Mouse (Mus musculus) MEL (cell line): ENCODE measurements around the gene Lrfn4. TPM values are rescaled to one million over a fixed set of nuclear protein-coding genes. Genes with fewer than 3 reads are reported as not detected.

Source experiments
- DNase-seq: peaks from one replicate; pipeline ENCODE4 v3.0.0; 2011; ENCODE audit warnings: low read depth, low spot score
- H3K27ac ChIP-seq: 2 replicates; pipeline ENCODE4 v1.5.1; 2012; ENCODE audit warnings: low read depth, mild to moderate bottlenecking, control low read depth, low read length, moderate library complexity; ENCODE audit not compliant: control insufficient read depth
- H3K27me3 ChIP-seq, 2 experiments: fragments of 150-350 bp in 1 of 2; sonication (generic) in 1 of 2; 2 replicates each; pipeline ENCODE4 v1.6.1; 2012; ENCODE audit warnings: low read length in 2 of 2, mild to moderate bottlenecking in 2 of 2, improper control_type of control experiment in 1 of 2, moderate library complexity in 1 of 2; ENCODE audit not compliant: insufficient read depth in 2 of 2, control insufficient read depth in 1 of 2
- H3K36me3 ChIP-seq, 2 experiments: 2 replicates each; pipeline ENCODE4 v1.6.1; 2012 to 2014; ENCODE audit warnings: low read length in 2 of 2, improper control_type of control experiment in 1 of 2, inconsistent platforms in 1 of 2, mild to moderate bottlenecking in 1 of 2; ENCODE audit not compliant: insufficient read depth in 2 of 2, control insufficient read depth in 1 of 2
- H3K4me1 ChIP-seq, 2 experiments: fragments of 150-350 bp in 1 of 2; sonication (generic) in 1 of 2; 2 replicates each; pipeline ENCODE4 v1.6.1; 2012; ENCODE audit warnings: low read length in 2 of 2, improper control_type of control experiment in 1 of 2, mild to moderate bottlenecking in 1 of 2; ENCODE audit not compliant: insufficient read depth in 2 of 2, control insufficient read depth in 1 of 2
- H3K4me3 ChIP-seq, 2 experiments: fragments of 150-350 bp in 1 of 2; sonication (generic) in 1 of 2; 2 replicates each; pipeline ENCODE4 v1.5.1; 2012; ENCODE audit warnings: low read depth in 2 of 2, low read length in 2 of 2, mild to moderate bottlenecking in 2 of 2, moderate library complexity in 2 of 2, control low read depth in 1 of 2, improper control_type of control experiment in 1 of 2; ENCODE audit not compliant: control insufficient read depth in 1 of 2, insufficient read depth in 1 of 2
- H3K79me2 ChIP-seq: 2 replicates; pipeline ENCODE4 v1.6.1; 2012; ENCODE audit warnings: mild to moderate bottlenecking, low read length, moderate library complexity; ENCODE audit not compliant: control insufficient read depth, poor library complexity, insufficient read depth
- H3K9ac ChIP-seq: 2 replicates; pipeline ENCODE4 v1.6.1; 2012; ENCODE audit warnings: low read depth, mild to moderate bottlenecking, control low read depth, low read length, moderate library complexity; ENCODE audit not compliant: control insufficient read depth, poor library complexity, severe bottlenecking
- H3K9me3 ChIP-seq: fragments of 150-350 bp; sonication (generic); replicated peaks from 2 replicates; pipeline ENCODE4 v1.6.1; 2012; ENCODE audit warnings: mild to moderate bottlenecking, low read length, improper control_type of control experiment, moderate library complexity; ENCODE audit not compliant: insufficient read depth
- CHD1 ChIP-seq: IDR thresholded peaks from 2 replicates; pipeline ENCODE4 v1.6.1; 2012; ENCODE audit warnings: low read depth, mild to moderate bottlenecking, inconsistent platforms, low read length, improper control_type of control experiment
- CTCF ChIP-seq, 3 experiments: IDR thresholded peaks in 2 of 3; conservative IDR thresholded peaks in 1 of 3; 2 replicates each; pipeline ENCODE4 v1.5.1; 2011 to 2012; ENCODE audit warnings: low read length in 3 of 3, low read depth in 2 of 3, mild to moderate bottlenecking in 2 of 3, improper control_type of control experiment in 1 of 3, inconsistent platforms in 1 of 3, mixed read lengths in 1 of 3, moderate library complexity in 1 of 3; ENCODE audit not compliant: control insufficient read depth in 1 of 3, insufficient read depth in 1 of 3, poor library complexity in 1 of 3, severe bottlenecking in 1 of 3
- E2F4 ChIP-seq: IDR thresholded peaks from 2 replicates; pipeline ENCODE4 v1.6.1; 2011; ENCODE audit warnings: low read depth, low read length, improper control_type of control experiment, borderline replicate concordance
- EP300 ChIP-seq, 2 experiments: IDR thresholded peaks; 2 replicates each; pipeline ENCODE4 v1.6.1; 2011; ENCODE audit warnings: improper control_type of control experiment in 2 of 2, low read length in 2 of 2, low read depth in 1 of 2, mild to moderate bottlenecking in 1 of 2
- ETS1 ChIP-seq: IDR thresholded peaks from 2 replicates; pipeline ENCODE4 v1.6.1; 2012; ENCODE audit warnings: low read depth, mild to moderate bottlenecking, inconsistent platforms, low read length, improper control_type of control experiment, moderate library complexity
- GATA1 ChIP-seq: IDR thresholded peaks from 2 replicates; pipeline ENCODE4 v1.6.1; 2011; ENCODE audit warnings: low read depth, low read length, improper control_type of control experiment
- HCFC1 ChIP-seq: IDR thresholded peaks from 2 replicates; pipeline ENCODE4 v1.6.1; 2012; ENCODE audit warnings: low read depth, mild to moderate bottlenecking, inconsistent platforms, low read length, improper control_type of control experiment, moderate library complexity
- JUND ChIP-seq: IDR thresholded peaks from 2 replicates; pipeline ENCODE4 v1.6.1; 2011; ENCODE audit warnings: low read depth, mild to moderate bottlenecking, improper control_type of control experiment, low read length
- MAFK ChIP-seq: IDR thresholded peaks from 2 replicates; pipeline ENCODE4 v1.6.1; 2011; ENCODE audit warnings: low read depth, mild to moderate bottlenecking, low read length, improper control_type of control experiment, borderline replicate concordance
- MYB ChIP-seq: IDR thresholded peaks from 2 replicates; pipeline ENCODE4 v1.6.1; 2011; ENCODE audit warnings: mild to moderate bottlenecking, low read depth, low read length, improper control_type of control experiment
- NELFE ChIP-seq: IDR thresholded peaks from 2 replicates; pipeline ENCODE4 v1.6.1; 2011; ENCODE audit warnings: low read depth, low read length, improper control_type of control experiment
- NRF1 ChIP-seq: IDR thresholded peaks from 2 replicates; pipeline ENCODE4 v1.6.1; 2014; ENCODE audit warnings: low read depth, mild to moderate bottlenecking, inconsistent platforms, low read length, improper control_type of control experiment, moderate library complexity; ENCODE audit not compliant: poor library complexity, insufficient read depth, severe bottlenecking
- RCOR1 ChIP-seq: IDR thresholded peaks from 2 replicates; pipeline ENCODE4 v1.6.1; 2012; ENCODE audit warnings: low read depth, mild to moderate bottlenecking, inconsistent platforms, low read length, improper control_type of control experiment
- SIN3A ChIP-seq: IDR thresholded peaks from 2 replicates; pipeline ENCODE4 v1.6.1; 2012; ENCODE audit warnings: low read length, improper control_type of control experiment, inconsistent platforms
- SMC3 ChIP-seq: IDR thresholded peaks from 2 replicates; pipeline ENCODE4 v1.6.1; 2011; ENCODE audit warnings: low read depth, low read length, improper control_type of control experiment
- TBP ChIP-seq: IDR thresholded peaks from 2 replicates; pipeline ENCODE4 v1.8.0; 2011; ENCODE audit warnings: low read depth, low read length, improper control_type of control experiment
- TCF12 ChIP-seq: IDR thresholded peaks from 2 replicates; pipeline ENCODE4 v1.6.1; 2014; ENCODE audit warnings: low read depth, mild to moderate bottlenecking, inconsistent platforms, low read length, improper control_type of control experiment, moderate library complexity
- UBTF ChIP-seq: IDR thresholded peaks from 2 replicates; pipeline ENCODE4 v1.6.1; 2012; ENCODE audit warnings: low read depth, mild to moderate bottlenecking, inconsistent platforms, low read length, improper control_type of control experiment, moderate library complexity, borderline replicate concordance; ENCODE audit not compliant: insufficient read depth
- USF1 ChIP-seq: IDR thresholded peaks from 2 replicates; pipeline ENCODE4 v1.6.1; 2014; ENCODE audit warnings: low read depth, mild to moderate bottlenecking, inconsistent platforms, low read length, improper control_type of control experiment, moderate library complexity
- USF2 ChIP-seq, 2 experiments: IDR thresholded peaks; 2 replicates each; pipeline ENCODE4 v1.6.1; 2011 to 2012; ENCODE audit warnings: improper control_type of control experiment in 2 of 2, low read length in 2 of 2, borderline replicate concordance in 1 of 2, inconsistent platforms in 1 of 2, low read depth in 1 of 2, mild to moderate bottlenecking in 1 of 2; ENCODE audit not compliant: insufficient read depth in 1 of 2
- ZC3H11A ChIP-seq: IDR thresholded peaks from 2 replicates; pipeline ENCODE4 v1.6.1; 2012; ENCODE audit warnings: low read depth, mild to moderate bottlenecking, inconsistent platforms, low read length, improper control_type of control experiment
- ZMIZ1 ChIP-seq: IDR thresholded peaks from 2 replicates; pipeline ENCODE4 v1.6.1; 2012; ENCODE audit warnings: low read depth, mild to moderate bottlenecking, inconsistent platforms, low read length, improper control_type of control experiment, moderate library complexity
- polyA plus RNA-seq, 2 experiments: library from polyadenylated mRNA; stranded (reverse) in 1 of 2; unstranded in 1 of 2; fragments of >175 nt in 1 of 2; fragments of >200 nt in 1 of 2; gene quantifications; 2 replicates each; pipeline versions ENCODE4 v1.2.1 to v1.2.4; 2012; ENCODE audit warnings: low replicate concordance in 2 of 2, low read depth in 1 of 2; ENCODE audit not compliant: insufficient read length in 2 of 2, insufficient read depth in 1 of 2, missing spikeins in 1 of 2
- total RNA-seq: library from RNA; depleted of rRNA; stranded (reverse); fragments of 300-350 nt; gene quantifications from 2 replicates; pipeline ENCODE4 v1.2.3, GENCODE M21; 2012

Lrfn4 gene
- total and polyA plus RNA-seq, 3 experiments, result 14.0 to 17.5 TPM; not detected in 1

DNA sequence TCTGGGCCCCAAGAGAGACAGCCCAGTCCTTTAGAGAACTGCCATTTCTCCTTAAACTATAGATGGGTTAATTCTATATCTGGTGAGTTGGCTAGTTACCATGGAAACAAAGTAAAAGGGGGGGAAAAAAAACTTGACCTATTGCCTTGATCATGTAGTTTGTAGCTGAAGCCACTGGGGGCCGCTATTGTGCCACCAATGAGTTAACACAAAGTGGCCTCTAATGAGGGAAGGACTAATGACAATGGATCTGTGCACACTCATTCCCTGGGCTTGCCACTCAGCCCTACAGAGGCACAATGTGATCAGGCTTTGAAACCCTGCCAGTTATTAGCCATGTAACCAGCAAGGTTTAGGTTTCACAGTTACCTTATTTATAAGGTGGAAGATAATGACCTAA is 13.4 kb upstream of the Lrfn4 start (continued):
- TF ChIP-seq USF2 (IDR thresholded peaks at IDR 0.05; ENCODE audit: borderline replicate concordance in 1 of 2, insufficient read depth in 1 of 2, low read depth in 1 of 2, low read length in 2 of 2) (no peak), CTCF (IDR thresholded peaks at IDR 0.05 in 2 of 3, conservative IDR thresholded peaks at IDR 0.05 in 1 of 3; ENCODE audit: control insufficient read depth in 1 of 3, insufficient read depth in 1 of 3, low read depth in 2 of 3, low read length in 3 of 3, poor library complexity in 1 of 3, severe bottlenecking in 1 of 3) (peak; percentile 62 to 73 (median 63)), RCOR1 (no peak), EP300 (IDR thresholded peaks at IDR 0.05; ENCODE audit: low read depth in 1 of 2, low read length in 2 of 2) (no peak)

DNA sequence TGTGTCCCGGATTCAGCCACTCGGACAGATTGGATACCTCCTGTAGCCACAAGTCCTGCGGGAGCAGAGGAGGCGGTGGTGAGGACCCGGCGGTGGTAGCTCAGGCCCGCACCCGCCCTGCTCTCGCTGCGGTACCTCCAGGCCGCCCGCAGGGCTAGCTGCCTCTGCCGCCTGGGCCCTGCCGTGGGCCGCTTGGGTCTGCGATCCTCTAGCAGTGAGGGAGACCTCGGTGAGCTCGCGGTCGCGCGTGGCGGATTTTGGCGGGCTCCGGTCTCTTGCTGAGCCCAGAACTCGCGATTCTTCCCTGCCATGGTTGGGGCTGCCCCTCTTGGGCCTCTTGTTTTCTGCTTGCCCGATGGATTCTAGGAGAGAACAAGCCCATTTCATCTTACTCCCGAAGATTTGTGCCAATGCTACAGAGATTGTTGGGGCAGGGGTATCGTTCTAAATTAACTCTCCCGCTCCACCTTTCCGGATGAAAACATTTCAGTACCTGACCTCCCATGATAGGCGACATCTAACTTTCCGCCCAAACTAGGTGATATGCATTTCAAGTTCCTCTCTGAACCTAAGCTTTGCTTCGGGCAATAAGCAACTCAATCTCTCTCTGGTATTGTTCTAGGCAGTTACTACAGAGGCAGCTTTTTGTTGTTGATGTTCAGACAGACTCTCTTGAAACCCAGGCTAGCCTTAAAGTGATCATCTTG is 10.5 kb upstream of the Lrfn4 start:
- Histone ChIP-seq H3K36me3 (peaks cover 0 to 6% of the 10 kb centered on the region in 2 experiments; a peak in 2 of 4 replicates), H3K9me3 (no peaks in the 10 kb centered on the region), H3K27ac (peak overlapping the region; percentile 83), H3K4me3 (peak overlapping the region; percentile 87 to 95), H3K4me1 (peaks cover 0 to 13% of the 10 kb centered on the region in 2 experiments; a peak in 3 of 4 replicates), H3K79me2 (peaks cover 18% of the 10 kb centered on the region), H3K9ac (peak overlapping the region; percentile 95), H3K27me3 (no peaks in the 10 kb centered on the region)
- TF ChIP-seq UBTF, result 0 out of 2 replicates have a peak, but pooled peaks have one; percentile 70
- no peak for TF ChIP-seq TCF12
- TF ChIP-seq ZMIZ1, result no peak
- no peak for TF ChIP-seq HCFC1
- TF ChIP-seq NRF1, result no peak
- TF ChIP-seq JUND, result no peak
- TF ChIP-seq EP300 (IDR thresholded peaks at IDR 0.05; ENCODE audit: low read depth in 1 of 2, low read length in 2 of 2), result no peak
- TF ChIP-seq MYB, result no peak
- no peak for TF ChIP-seq GATA1
- no peak for TF ChIP-seq SMC3
- TF ChIP-seq SIN3A, result peak; percentile 73
- TF ChIP-seq CHD1, result 0 out of 2 replicates have a peak, but pooled peaks have one; percentile 67
- 0 out of 2 replicates have a peak, but pooled peaks have one; percentile 52 for TF ChIP-seq E2F4
- TF ChIP-seq NELFE, result no peak
- TF ChIP-seq ZC3H11A, result no peak
- TF ChIP-seq RCOR1, result no peak
- TF ChIP-seq MAFK, result no peak
- TF ChIP-seq ETS1, result no peak
- 0 out of 2 replicates have a peak, but pooled peaks have one; percentile 28 for TF ChIP-seq TBP
- no peak for TF ChIP-seq USF1
- DNase-seq, result peak; percentile 69
